Mouse (Mus musculus) heart, postnatal 0 days (tissue): ENCODE measurements around the gene Rac2. TPM values are rescaled to one million over a fixed set of nuclear protein-coding genes. Genes with fewer than 3 reads are reported as not detected.

Experiments used
- ATAC-seq: fragments of 200-750 bp; cut with Nextera tagmentation; 2 replicates; pipeline ENCODE4 v1.8.0; 2017; ENCODE audit warnings: low read depth, moderate number of reproducible peaks, moderate library complexity; ENCODE audit not compliant: insufficient read depth
- DNase-seq: peaks from one replicate; pipeline ENCODE4 v3.0.0-alpha.2; 2016; ENCODE audit warnings: low spot score
- H3K27ac ChIP-seq: fragments of 300-500 bp; sonication (generic); 2 replicates; pipeline ENCODE4 v1.5.1; 2014; ENCODE audit warnings: low read depth, mild to moderate bottlenecking
- H3K27me3 ChIP-seq: fragments of 300-500 bp; sonication (generic); 2 replicates; pipeline ENCODE4 v1.6.1; 2014; ENCODE audit warnings: low read length, mixed read lengths; ENCODE audit not compliant: control insufficient read depth, insufficient read depth
- H3K36me3 ChIP-seq: fragments of 300-500 bp; sonication (generic); replicated peaks from 2 replicates; pipeline ENCODE4 v1.6.1; 2014; ENCODE audit warnings: low read length, mixed read lengths; ENCODE audit not compliant: control insufficient read depth, insufficient read depth
- H3K4me1 ChIP-seq: fragments of 300-500 bp; sonication (generic); 2 replicates; pipeline ENCODE4 v1.6.1; 2014; ENCODE audit warnings: antibody characterized with exemption; ENCODE audit not compliant: control insufficient read depth, insufficient read depth
- H3K4me2 ChIP-seq: fragments of 300-500 bp; sonication (generic); 2 replicates; pipeline ENCODE4 v1.6.1; 2014; ENCODE audit warnings: low read depth, mild to moderate bottlenecking, low read length, moderate library complexity
- H3K4me3 ChIP-seq: fragments of 300-500 bp; sonication (generic); 2 replicates; pipeline ENCODE4 v1.5.1; 2014; ENCODE audit warnings: low read depth, low read length
- H3K9ac ChIP-seq: fragments of 300-500 bp; sonication (generic); replicated peaks from 2 replicates; pipeline ENCODE4 v1.6.1; 2014; ENCODE audit warnings: low read depth, low read length, mixed read lengths
- H3K9me3 ChIP-seq: fragments of 300-500 bp; sonication (generic); replicated peaks from 2 replicates; pipeline ENCODE4 v1.6.1; 2016; ENCODE audit warnings: low read length; ENCODE audit not compliant: control insufficient read depth
- CTCF ChIP-seq: IDR thresholded peaks from 2 replicates; pipeline ENCODE4 v1.5.1; 2016; ENCODE audit warnings: antibody characterized with exemption, control low read depth, low read depth
- EP300 ChIP-seq: IDR thresholded peaks from 2 replicates; pipeline ENCODE4 v1.6.1; 2016; ENCODE audit warnings: antibody characterized with exemption, low read depth
- WGBS: fragments of 180-500 bp; shearing (Covaris S2); extraction: QIAGEN DNeasy Blood & Tissue Kit; methylation state at CpG from one replicate; pipeline ENCODE4 v1.1.7; 2014; 5-methylcytosine and 5-hydroxymethylcytosine counted together
- polyA plus RNA-seq: library from polyadenylated mRNA; unstranded; fragments of >200 nt; fragmentation: Nextera tagmentation; extraction: Ambion mirVana; gene quantifications from 2 replicates; pipeline ENCODE4 v1.2.1, GENCODE M21; 2015
- total RNA-seq: library from RNA; depleted of rRNA; stranded (reverse); fragments of >200 nt; gene quantifications from 2 replicates; pipeline ENCODE4 v1.2.3, GENCODE M21; 2014; ENCODE audit warnings: low replicate concordance

Gene Rac2
- total and polyA plus RNA-seq, 2 experiments from 2014 or later: 3.1 to 4.0 TPM

DNA sequence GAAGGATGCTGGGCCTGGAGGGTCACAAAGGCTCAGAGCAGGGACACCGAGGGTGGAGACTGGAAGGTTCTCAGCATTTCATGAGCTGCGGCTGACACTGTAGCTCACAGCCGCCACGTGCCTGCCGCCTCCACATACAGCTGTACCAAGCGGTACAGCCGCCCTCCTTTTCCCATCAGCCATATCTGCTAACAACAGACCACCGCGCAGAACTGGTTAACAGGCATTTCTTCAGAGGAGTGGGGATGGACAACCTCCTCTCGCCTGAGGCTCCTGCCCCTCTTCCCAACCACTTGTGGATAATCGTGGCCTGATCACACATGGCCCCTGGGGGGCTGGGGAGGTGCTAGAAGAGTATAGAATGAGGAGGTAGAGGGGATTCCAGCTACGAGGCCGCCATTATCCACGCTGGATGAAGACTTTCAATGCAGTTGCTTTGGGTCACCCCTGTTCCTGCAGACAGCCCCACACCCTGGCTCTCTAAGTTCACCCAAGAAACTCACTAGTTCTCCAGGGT, 19.9 kb upstream of the Rac2 start:
- no peak overlapping the region for H3K9ac ChIP-seq
- H3K9me3 ChIP-seq: no peaks in the 10 kb centered on the region
- no peaks in the 10 kb centered on the region for H3K4me1 ChIP-seq
- H3K27ac ChIP-seq: no peak overlapping the region
- H3K4me3 ChIP-seq: no peak overlapping the region
- no peak for TF ChIP-seq CTCF
- TF ChIP-seq EP300: no peak
- ATAC-seq: no peak
- no peaks in the 10 kb centered on the region for H3K27me3 ChIP-seq
- H3K4me2 ChIP-seq: no peak overlapping the region
- no peaks in the 10 kb centered on the region for H3K36me3 ChIP-seq
- DNase-seq: no peak
- WGBS: 65% methylated on average over 14 of the region's 14 CpGs

DNA sequence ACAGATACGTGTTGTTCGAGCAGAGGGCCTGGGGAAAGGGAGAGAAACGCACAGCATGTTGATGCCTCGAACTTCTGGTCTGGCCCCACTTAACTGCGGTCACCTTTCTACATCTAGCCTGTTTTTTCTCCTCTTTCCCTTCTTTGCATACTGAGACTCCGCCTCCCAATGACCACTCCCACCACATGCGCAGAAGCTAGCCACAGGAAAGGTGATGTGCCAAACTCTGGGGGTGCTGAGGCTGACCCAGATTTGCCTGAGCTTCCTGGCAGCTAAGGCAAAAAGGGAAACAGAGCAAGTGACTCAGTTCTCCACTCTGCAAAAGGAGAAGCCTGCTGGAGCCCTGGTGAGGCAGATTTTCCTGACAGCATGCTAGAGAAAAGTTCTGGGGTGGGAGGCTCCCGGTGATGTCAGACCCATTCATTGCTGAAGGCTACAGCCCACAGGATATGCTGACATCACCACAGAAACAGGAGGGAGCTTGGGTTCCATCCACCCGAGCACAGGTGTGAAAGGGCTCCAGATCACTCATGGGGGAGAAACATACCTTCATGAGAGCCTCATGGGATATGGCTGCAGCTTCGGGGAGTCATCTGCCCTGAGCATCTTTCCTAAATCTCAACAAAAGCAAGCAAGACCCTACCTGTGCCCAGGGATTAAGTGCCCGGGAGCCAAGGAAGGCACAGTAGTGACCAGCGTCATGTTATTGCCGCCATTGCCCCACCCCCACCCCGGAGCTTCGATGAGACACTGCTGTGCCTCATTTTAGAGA, 19.3 kb upstream of the Rac2 start:
- H3K4me1 ChIP-seq: no peaks in the 10 kb centered on the region
- no peak overlapping the region for H3K9ac ChIP-seq
- H3K4me2 ChIP-seq: no peak overlapping the region
- no peak for TF ChIP-seq EP300
- TF ChIP-seq CTCF: no peak
- H3K9me3 ChIP-seq: no peaks in the 10 kb centered on the region
- no peak overlapping the region for H3K4me3 ChIP-seq
- no peak for DNase-seq
- H3K27me3 ChIP-seq: no peaks in the 10 kb centered on the region
- H3K36me3 ChIP-seq: no peaks in the 10 kb centered on the region
- 45% methylated on average over 15 of the region's 15 CpGs for WGBS
- ATAC-seq: no peak
- H3K27ac ChIP-seq: no peak overlapping the region

DNA sequence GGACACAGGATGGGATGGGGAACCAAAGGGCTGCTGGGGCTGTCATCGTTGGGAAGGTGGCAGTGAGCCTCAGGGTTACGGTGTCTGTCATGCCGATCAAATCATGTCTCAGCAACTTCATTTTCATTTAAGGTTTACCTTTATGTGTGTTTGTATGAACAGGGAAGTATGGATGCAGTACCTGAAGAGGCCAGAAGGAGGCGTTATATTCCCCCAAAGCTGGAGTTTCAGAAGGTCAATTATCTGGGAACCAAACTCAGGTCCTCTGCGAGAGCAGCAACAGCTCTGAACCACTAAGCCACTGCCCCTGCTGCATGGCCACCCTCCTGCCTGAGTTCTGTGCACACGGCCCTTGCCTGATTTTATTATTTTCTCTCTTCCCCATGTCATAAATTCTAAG, 18.2 kb upstream of the Rac2 start:
- Histone ChIP-seq H3K36me3 (no peaks in the 10 kb centered on the region), H3K9me3 (no peaks in the 10 kb centered on the region), H3K4me3 (no peak overlapping the region), H3K4me1 (no peaks in the 10 kb centered on the region), H3K27ac (no peak overlapping the region), H3K27me3 (no peaks in the 10 kb centered on the region), H3K9ac (no peak overlapping the region), H3K4me2 (no peak overlapping the region)
- WGBS: 74% methylated on average over 6 of the region's 6 CpGs
- no peak for DNase-seq
- ATAC-seq: no peak
- TF ChIP-seq CTCF (no peak), EP300 (no peak)

DNA sequence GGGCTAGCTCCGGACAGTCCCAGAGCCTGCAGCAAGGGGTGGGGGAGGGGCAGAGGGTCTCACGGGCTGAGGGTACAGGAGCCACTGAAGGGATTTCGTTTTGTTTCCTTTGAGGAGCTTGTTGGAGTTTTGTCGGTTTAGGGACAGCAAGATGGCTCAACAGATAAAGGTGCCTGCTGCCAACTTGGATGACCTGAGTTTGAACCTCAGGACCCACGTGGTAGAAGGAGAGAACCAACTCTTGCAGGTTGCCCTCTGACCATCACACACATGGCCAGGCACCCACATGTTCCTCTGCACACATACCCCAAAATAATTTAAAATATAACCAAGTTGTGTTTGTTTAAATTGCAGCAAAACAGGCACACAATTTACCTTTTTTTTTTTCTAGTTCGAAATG, 17.4 kb upstream of the Rac2 start:
- DNase-seq (no peak), ATAC-seq (no peak)
- Histone ChIP-seq H3K4me1 (no peaks in the 10 kb centered on the region), H3K4me3 (no peak overlapping the region), H3K27me3 (no peaks in the 10 kb centered on the region), H3K9me3 (no peaks in the 10 kb centered on the region; the same call in 1 of the 2 replicates), H3K36me3 (no peaks in the 10 kb centered on the region), H3K4me2 (no peak overlapping the region), H3K27ac (no peak overlapping the region), H3K9ac (no peak overlapping the region)
- 55% methylated on average over 6 of the region's 6 CpGs for WGBS
- TF ChIP-seq CTCF (no peak), EP300 (no peak)

DNA sequence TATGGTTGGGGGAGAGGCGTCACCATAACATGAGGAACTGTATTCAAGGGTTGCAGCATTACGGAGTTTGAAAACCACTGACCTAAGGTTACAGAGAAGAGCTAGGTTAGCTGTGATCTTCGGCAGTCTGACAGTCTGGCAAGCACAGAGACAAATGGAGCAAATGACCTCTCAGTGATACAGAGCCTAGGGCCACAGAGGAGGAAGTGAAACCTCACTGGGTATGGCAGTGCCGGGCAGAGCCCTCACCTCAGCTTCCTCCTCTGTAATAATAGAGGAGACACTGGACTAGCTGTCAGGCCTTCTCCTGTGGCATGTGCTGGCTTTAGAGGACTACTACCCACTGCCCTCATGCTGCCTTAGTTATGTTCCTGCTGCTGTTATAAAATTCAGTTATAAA, 16.3 kb upstream of the Rac2 start:
- DNase-seq: no peak
- Histone ChIP-seq H3K9me3 (no peaks in the 10 kb centered on the region; the same call in 1 of the 2 replicates), H3K4me1 (no peaks in the 10 kb centered on the region), H3K9ac (no peak overlapping the region), H3K36me3 (no peaks in the 10 kb centered on the region), H3K4me2 (no peak overlapping the region), H3K4me3 (no peak overlapping the region), H3K27me3 (no peaks in the 10 kb centered on the region), H3K27ac (no peak overlapping the region)
- ATAC-seq: no peak
- WGBS: 72% methylated on average over 4 of the region's 4 CpGs
- TF ChIP-seq EP300 (no peak), CTCF (no peak)

DNA sequence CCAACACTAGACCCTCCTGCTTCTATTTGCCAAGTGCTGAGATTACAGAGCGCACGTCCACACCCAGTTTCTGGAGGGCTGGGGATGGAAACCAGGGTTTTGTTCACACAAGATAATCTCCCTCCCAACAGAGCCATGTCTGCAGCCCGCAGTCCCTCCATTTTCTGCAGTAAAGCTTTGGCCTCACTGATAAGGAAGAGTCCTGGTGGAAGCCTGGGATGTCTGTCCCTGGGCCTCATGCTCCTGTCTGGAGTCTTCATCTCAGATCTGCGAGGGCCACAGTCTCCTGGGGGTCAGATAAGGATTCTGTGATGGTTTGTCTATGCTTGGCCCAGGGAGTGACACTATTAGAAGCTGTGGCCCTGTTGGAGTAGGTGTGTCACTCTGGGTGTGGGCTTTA, 15.5 kb upstream of the Rac2 start:
- H3K27ac ChIP-seq: no peak overlapping the region
- H3K4me1 ChIP-seq: no peaks in the 10 kb centered on the region
- 64% methylated on average over 4 of the region's 4 CpGs for WGBS
- no peak overlapping the region for H3K9ac ChIP-seq
- no peaks in the 10 kb centered on the region; the same call in 1 of the 2 replicates for H3K9me3 ChIP-seq
- DNase-seq (no peak), ATAC-seq (no peak)
- TF ChIP-seq CTCF (no peak), EP300 (no peak)
- no peaks in the 10 kb centered on the region for H3K27me3 ChIP-seq
- no peak overlapping the region for H3K4me3 ChIP-seq
- no peak overlapping the region for H3K4me2 ChIP-seq
- H3K36me3 ChIP-seq: no peaks in the 10 kb centered on the region
